Mouse (Mus musculus): ENCODE data around the gene Runx2.

GRCm38 (mm10) chr17:44827124-44827523 is 12.5 kb upstream of the Runx2 start:
- TF ChIP-seq POLR2A (IDR thresholded peaks at IDR 0.05; ENCODE audit: low read depth, low read length), result no peak
- no peak for TF ChIP-seq CTCF (IDR thresholded peaks at IDR 0.05; ENCODE audit: borderline replicate concordance, insufficient read depth, low read length)

Data from embryonic fibroblast, embryonic 13.5 days (primary cell).